Mouse (Mus musculus): ENCODE measurements at regions not wholly inside any gene's neighbourhood (a gene's known extent, or its start where the extent isn't known, plus 50 kb on each side); places are given as distances from the start of the nearest gene placed in this dataset.

DNA sequence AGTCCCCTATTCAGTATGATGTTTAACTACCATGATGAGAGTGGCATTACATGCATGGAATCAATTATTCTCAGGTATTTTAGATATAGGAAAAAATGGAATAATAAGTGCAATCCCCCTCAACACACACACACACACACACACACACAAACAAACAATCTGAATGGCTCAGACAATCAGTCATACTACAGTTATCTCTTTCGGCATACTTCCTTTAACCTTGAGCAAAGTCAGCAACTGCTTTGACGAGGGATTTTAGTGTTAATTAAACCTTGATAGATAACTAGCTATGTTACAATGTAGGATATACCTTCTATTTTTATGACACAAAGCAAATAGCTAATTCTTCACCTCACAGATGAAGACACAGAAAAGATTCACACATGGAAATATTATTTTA lies 312.1 kb downstream of the Tex13c3 start:
- no peak for TF ChIP-seq CTCF (IDR thresholded peaks at IDR 0.05)
- TF ChIP-seq POLR2A (IDR thresholded peaks at IDR 0.05; ENCODE audit: insufficient read depth, low read depth, low read length): no peak
- TF ChIP-seq EP300 (IDR thresholded peaks at IDR 0.05; ENCODE audit: insufficient read depth, low read depth, low read length): no peak

Measured in heart, adult 2 months (tissue).